Mouse (Mus musculus): ENCODE data around the gene Slc35a5. TPM values are rescaled to one million over a fixed set of nuclear protein-coding genes. Genes with fewer than 3 reads are reported as not detected.

The Slc35a5 gene
- total and polyA plus RNA-seq, 3 experiments, result 3.9 to 5.2 TPM; not detected in 1

- TF ChIP-seq ETS1 (IDR thresholded peaks at IDR 0.05; ENCODE audit: low read depth, low read length), result 0 out of 2 replicates have a peak, but pooled peaks have one; percentile 28
These were observed 15.9 kb downstream of the Slc35a5 start (continued) for GRCm38 (mm10) chr16:45142565-45142964.

- H3K9me3 ChIP-seq (replicated peaks; ENCODE audit: insufficient read depth, low read length), result no peaks in the 10 kb centered on the region
These were observed 16.8 kb downstream of the Slc35a5 start for GRCm38 (mm10) chr16:45141711-45142110.

GRCm38 (mm10) chr16:45127936-45128710 lies 30.4 kb downstream of the Slc35a5 start:
- Histone ChIP-seq H3K27me3 (ENCODE audit: control insufficient read depth in 1 of 2, insufficient read depth in 2 of 2, low read length in 2 of 2) (peaks cover 0 to 7% of the 10 kb centered on the region in 2 experiments; a peak in 2 of 4 replicates), H3K4me1 (ENCODE audit: control insufficient read depth in 1 of 2, insufficient read depth in 2 of 2, low read length in 2 of 2) (no peaks in the 10 kb centered on the region), H3K27ac (ENCODE audit: control insufficient read depth, low read depth, low read length) (no peak overlapping the region), H3K9ac (ENCODE audit: control insufficient read depth, low read depth, low read length, poor library complexity, severe bottlenecking) (no peak overlapping the region), H3K9me3 (replicated peaks; ENCODE audit: insufficient read depth, low read length) (no peaks in the 10 kb centered on the region), H3K36me3 (ENCODE audit: control insufficient read depth in 1 of 2, insufficient read depth in 2 of 2, low read length in 2 of 2) (no peaks in the 10 kb centered on the region), H3K79me2 (ENCODE audit: control insufficient read depth, insufficient read depth, low read length, poor library complexity) (no peaks in the 10 kb centered on the region), H3K4me3 (ENCODE audit: control insufficient read depth in 1 of 2, insufficient read depth in 1 of 2, low read depth in 2 of 2, low read length in 2 of 2) (no peak overlapping the region)
- TF ChIP-seq CHD1 (IDR thresholded peaks at IDR 0.05; ENCODE audit: low read depth, low read length) (no peak), MYC (IDR thresholded peaks at IDR 0.05; ENCODE audit: low read depth, low read length) (no peak), USF2 (IDR thresholded peaks at IDR 0.05; ENCODE audit: borderline replicate concordance in 1 of 2, insufficient read depth in 1 of 2, low read depth in 1 of 2, low read length in 2 of 2) (no peak), POLR2AphosphoS2 (IDR thresholded peaks at IDR 0.05; ENCODE audit: low read length) (no peak), ELF1 (IDR thresholded peaks at IDR 0.05; ENCODE audit: low read depth, low read length) (no peak), MAX (IDR thresholded peaks at IDR 0.05; ENCODE audit: low read length) (no peak), MXI1 (IDR thresholded peaks at IDR 0.05; ENCODE audit: low read depth, low read length) (no peak), ETS1 (IDR thresholded peaks at IDR 0.05; ENCODE audit: low read depth, low read length) (no peak), HCFC1 (IDR thresholded peaks at IDR 0.05; ENCODE audit: low read depth, low read length) (no peak), EP300 (IDR thresholded peaks at IDR 0.05; ENCODE audit: low read depth in 1 of 2, low read length in 2 of 2) (no peak), SMC3 (IDR thresholded peaks at IDR 0.05; ENCODE audit: low read depth, low read length) (no peak), SIN3A (IDR thresholded peaks at IDR 0.05; ENCODE audit: low read length) (no peak)
- DNase-seq (ENCODE audit: low read depth, low spot score), result no peak

More at GRCm38 (mm10) chr16:45141711-45142110, 16.8 kb downstream of the Slc35a5 start:
- Histone ChIP-seq H3K4me1 (ENCODE audit: control insufficient read depth in 1 of 2, insufficient read depth in 2 of 2, low read length in 2 of 2) (peaks cover 5 to 8% of the 10 kb centered on the region in 2 experiments), H3K4me3 (ENCODE audit: control insufficient read depth in 1 of 2, insufficient read depth in 1 of 2, low read depth in 2 of 2, low read length in 2 of 2) (no peak overlapping the region), H3K27me3 (ENCODE audit: control insufficient read depth in 1 of 2, insufficient read depth in 2 of 2, low read length in 2 of 2) (no peaks in the 10 kb centered on the region), H3K79me2 (ENCODE audit: control insufficient read depth, insufficient read depth, low read length, poor library complexity) (no peaks in the 10 kb centered on the region), H3K27ac (ENCODE audit: control insufficient read depth, low read depth, low read length) (no peak overlapping the region), H3K36me3 (ENCODE audit: control insufficient read depth in 1 of 2, insufficient read depth in 2 of 2, low read length in 2 of 2) (peaks cover 0 to 21% of the 10 kb centered on the region in 2 experiments), H3K9ac (ENCODE audit: control insufficient read depth, low read depth, low read length, poor library complexity, severe bottlenecking) (no peak overlapping the region)
- TF ChIP-seq NELFE (IDR thresholded peaks at IDR 0.05; ENCODE audit: low read depth, low read length) (no peak), CTCF (IDR thresholded peaks at IDR 0.05 in 2 of 3, conservative IDR thresholded peaks at IDR 0.05 in 1 of 3; ENCODE audit: control insufficient read depth in 1 of 3, insufficient read depth in 1 of 3, low read depth in 2 of 3, low read length in 3 of 3, poor library complexity in 1 of 3, severe bottlenecking in 1 of 3) (peak in 1 of 3 experiments; percentile 41; a peak in 2 of 6 replicates), UBTF (IDR thresholded peaks at IDR 0.05; ENCODE audit: borderline replicate concordance, insufficient read depth, low read depth, low read length) (no peak), RAD21 (IDR thresholded peaks at IDR 0.05; ENCODE audit: low read depth, low read length) (peak; percentile 6), NRF1 (IDR thresholded peaks at IDR 0.05; ENCODE audit: insufficient read depth, low read depth, low read length, poor library complexity, severe bottlenecking) (no peak), USF1 (IDR thresholded peaks at IDR 0.05; ENCODE audit: low read depth, low read length) (no peak), MAFK (IDR thresholded peaks at IDR 0.05; ENCODE audit: borderline replicate concordance, low read depth, low read length) (no peak), MYC (IDR thresholded peaks at IDR 0.05; ENCODE audit: low read depth, low read length) (no peak), SIN3A (IDR thresholded peaks at IDR 0.05; ENCODE audit: low read length) (no peak), ELF1 (IDR thresholded peaks at IDR 0.05; ENCODE audit: low read depth, low read length) (no peak), CHD1 (IDR thresholded peaks at IDR 0.05; ENCODE audit: low read depth, low read length) (no peak), SMC3 (IDR thresholded peaks at IDR 0.05; ENCODE audit: low read depth, low read length) (peak; percentile 43), MYB (IDR thresholded peaks at IDR 0.05; ENCODE audit: low read depth, low read length) (no peak)
- DNase-seq (ENCODE audit: low read depth, low spot score), result peak; percentile 37
